Mouse (Mus musculus) hindbrain, embryonic 10.5 days (tissue): ENCODE measurements at regions not wholly inside any gene's neighbourhood (a gene's known extent, or its start where the extent isn't known, plus 50 kb on each side); places are given as distances from the start of the nearest gene placed in this dataset.
A peak's percentile ranks its signal among the peaks of the same experiment; 100 is the strongest.

Source experiments
- DNase-seq: peaks from one replicate; pipeline ENCODE4 v3.0.0-alpha.2; 2017; ENCODE audit warnings: low spot score
- H3K27ac ChIP-seq: fragments of 300-500 bp; sonication (generic); 2 replicates; pipeline ENCODE4 v1.5.1; 2016; ENCODE audit warnings: mild to moderate bottlenecking, moderate library complexity
- H3K27me3 ChIP-seq: fragments of 300-500 bp; sonication (generic); 2 replicates; pipeline ENCODE4 v1.6.1; 2016; ENCODE audit warnings: mild to moderate bottlenecking; ENCODE audit not compliant: poor library complexity, insufficient read depth, severe bottlenecking
- H3K36me3 ChIP-seq: fragments of 300-500 bp; sonication (generic); 2 replicates; pipeline ENCODE4 v1.6.1; 2016; ENCODE audit warnings: mild to moderate bottlenecking, moderate library complexity
- H3K4me1 ChIP-seq: fragments of 300-500 bp; sonication (generic); replicated peaks from 2 replicates; pipeline ENCODE4 v1.6.1; 2016; ENCODE audit warnings: mild to moderate bottlenecking
- H3K4me3 ChIP-seq: fragments of 300-500 bp; sonication (generic); 2 replicates; pipeline ENCODE4 v1.5.1; 2016; ENCODE audit warnings: mild to moderate bottlenecking, moderate library complexity
- H3K9me3 ChIP-seq: fragments of 300-500 bp; sonication (generic); 2 replicates; pipeline ENCODE4 v1.6.1; 2016; ENCODE audit warnings: mild to moderate bottlenecking, moderate library complexity
- WGBS: fragments of 180-500 bp; shearing (Covaris S2); methylation state at CpG from one replicate; pipeline ENCODE4 v1.1.7; 2016; 5-methylcytosine and 5-hydroxymethylcytosine counted together

DNA sequence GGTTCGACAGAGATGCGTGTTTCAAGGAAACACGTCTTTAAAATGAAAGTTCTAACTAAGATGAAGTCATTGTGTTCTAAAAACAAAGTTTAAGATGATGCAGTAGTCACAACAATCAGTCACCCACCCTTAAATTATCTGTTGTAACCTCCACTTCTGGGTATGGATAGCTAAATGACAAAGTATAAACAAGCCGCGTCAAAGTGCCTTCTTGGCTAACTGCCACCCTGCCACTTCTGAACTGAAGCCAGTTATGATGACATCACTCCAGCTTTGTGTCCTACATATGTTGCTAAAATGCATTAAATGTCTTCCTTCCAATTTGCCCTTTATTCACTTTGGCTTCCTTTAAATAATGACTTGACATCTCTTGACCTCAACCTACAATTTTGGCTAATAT is 165.8 kb upstream of the Cxadr start:
- no peak overlapping the region for H3K27ac ChIP-seq
- H3K27me3 ChIP-seq = no peaks in the 10 kb centered on the region
- no peak for DNase-seq
- no peaks in the 10 kb centered on the region for H3K36me3 ChIP-seq
- 96% methylated on average over 5 of the region's 5 CpGs for WGBS
- no peak overlapping the region for H3K4me3 ChIP-seq
- no peaks in the 10 kb centered on the region for H3K9me3 ChIP-seq
- H3K4me1 ChIP-seq = no peaks in the 10 kb centered on the region

GRCm38 (mm10) chr16:78134531-78134930 is 166.8 kb upstream of the Cxadr start:
- no peaks in the 10 kb centered on the region for H3K27me3 ChIP-seq
- DNase-seq = no peak
- H3K27ac ChIP-seq = no peak overlapping the region
- H3K4me3 ChIP-seq = no peak overlapping the region
- H3K4me1 ChIP-seq = no peaks in the 10 kb centered on the region
- no peaks in the 10 kb centered on the region for H3K9me3 ChIP-seq
- no peaks in the 10 kb centered on the region for H3K36me3 ChIP-seq
- 88% methylated on average over 7 of the region's 7 CpGs for WGBS

DNA sequence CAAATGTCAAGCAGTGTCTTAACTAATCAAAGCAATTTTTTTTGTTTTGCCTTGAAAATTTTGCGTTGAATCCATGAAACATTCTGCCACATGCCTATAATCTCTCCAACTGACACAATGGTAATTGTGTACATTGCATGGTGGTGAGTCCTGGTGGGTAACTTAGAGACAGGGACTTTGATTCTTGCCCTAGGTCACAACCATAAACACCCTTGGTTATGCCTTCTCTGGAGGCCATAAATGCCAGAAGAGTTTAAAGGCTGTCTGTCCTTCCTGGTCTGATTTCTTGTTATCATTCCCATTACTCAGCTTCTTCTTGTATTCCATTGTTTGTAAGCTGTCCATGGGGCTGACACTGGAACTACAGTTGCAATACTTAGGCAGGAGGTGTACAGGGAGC is 179.6 kb upstream of the Cxadr start:
- Histone ChIP-seq H3K36me3 (no peaks in the 10 kb centered on the region), H3K27ac (no peak overlapping the region), H3K4me3 (no peak overlapping the region), H3K9me3 (no peaks in the 10 kb centered on the region), H3K4me1 (no peaks in the 10 kb centered on the region), H3K27me3 (no peaks in the 10 kb centered on the region)
- 77% methylated on average over 1 of the region's 1 CpGs for WGBS
- no peak for DNase-seq

DNA sequence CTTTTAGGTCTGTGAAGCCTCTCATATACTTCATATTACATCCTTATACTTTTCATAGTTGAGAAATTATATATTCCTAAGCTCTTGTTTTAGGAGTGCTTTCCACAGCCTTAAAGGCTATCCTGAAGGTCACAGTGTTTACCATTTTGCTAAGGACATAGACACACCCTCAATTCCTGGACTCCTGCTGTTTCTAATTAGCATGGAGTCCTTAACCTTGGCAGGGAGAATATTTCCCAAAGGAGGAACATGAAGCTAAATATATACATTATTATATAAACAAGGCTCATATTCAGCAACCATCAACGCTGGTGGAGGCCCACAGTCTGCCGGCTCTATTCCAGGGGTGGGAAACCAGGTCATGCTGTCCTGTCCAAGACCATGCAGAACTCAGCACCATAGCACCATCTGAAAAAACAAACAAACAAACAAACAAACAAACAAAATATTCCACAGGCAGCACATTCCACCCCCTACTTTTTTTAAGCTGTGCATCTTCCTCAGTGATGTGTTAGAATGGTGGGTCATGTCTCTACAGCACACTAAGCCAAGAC is 180.9 kb upstream of the Cxadr start:
- H3K36me3 ChIP-seq = no peaks in the 10 kb centered on the region

GRCm38 (mm10) chr16:78104246-78104645 is 197.0 kb upstream of the Cxadr start:
- Histone ChIP-seq H3K4me1 (peaks cover 8% of the 10 kb centered on the region), H3K27ac (no peak overlapping the region), H3K9me3 (no peaks in the 10 kb centered on the region), H3K27me3 (no peaks in the 10 kb centered on the region), H3K36me3 (no peaks in the 10 kb centered on the region), H3K4me3 (no peak overlapping the region)
- DNase-seq = no peak

More for the DNA sequence above, 180.9 kb upstream of the Cxadr start:
- no peaks in the 10 kb centered on the region for H3K27me3 ChIP-seq
- no peaks in the 10 kb centered on the region for H3K4me1 ChIP-seq
- no peak overlapping the region for H3K4me3 ChIP-seq
- DNase-seq = no peak
- H3K27ac ChIP-seq = no peak overlapping the region
- no peaks in the 10 kb centered on the region for H3K9me3 ChIP-seq
- WGBS = 92% methylated on average over 2 of the region's 2 CpGs

DNA sequence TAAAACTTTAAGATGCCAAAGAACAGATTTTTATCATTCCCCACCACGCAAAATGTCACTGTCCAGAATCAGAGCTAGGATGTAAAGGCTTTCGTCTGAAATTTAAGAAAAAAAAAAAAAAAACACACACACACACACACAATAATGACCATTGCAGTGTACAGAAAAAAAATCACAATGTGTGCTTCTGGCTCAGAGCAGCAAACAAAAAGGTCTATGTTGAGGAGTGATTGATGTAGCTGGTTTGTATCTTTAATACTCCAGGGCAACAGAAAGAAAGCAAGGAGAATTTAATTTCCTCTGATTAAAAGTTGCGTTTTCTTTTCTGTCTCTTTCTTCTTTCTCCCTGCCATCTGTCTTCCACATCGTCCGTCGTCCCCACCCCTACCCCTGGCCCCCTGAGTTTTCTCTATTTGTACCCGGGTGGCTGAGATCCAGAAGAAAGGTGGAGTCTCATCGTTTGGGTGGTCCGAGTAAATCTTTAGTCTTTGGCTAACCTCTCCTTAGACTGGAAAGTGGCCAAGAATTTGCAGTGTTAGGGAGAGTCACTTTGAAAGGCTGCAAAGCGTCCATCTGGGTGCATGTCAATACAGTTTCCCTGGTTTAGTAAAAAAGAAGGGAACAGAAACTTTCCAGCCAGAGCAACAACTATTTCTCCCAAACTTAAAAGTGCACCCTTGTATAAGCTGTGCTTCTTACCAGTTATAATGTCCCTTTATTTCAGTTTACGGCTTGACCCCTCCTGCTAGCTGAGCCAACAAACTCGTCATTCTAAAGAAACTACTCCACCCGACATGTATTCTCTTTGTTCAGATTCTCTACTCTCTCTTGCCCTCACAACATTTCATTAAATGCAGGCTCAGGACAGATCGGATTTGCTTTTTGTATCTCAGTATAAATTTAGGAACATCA is 199.6 kb upstream of the Cxadr start:
- Histone ChIP-seq H3K36me3 (no peaks in the 10 kb centered on the region), H3K27me3 (no peaks in the 10 kb centered on the region), H3K9me3 (no peaks in the 10 kb centered on the region), H3K4me3 (0 out of 2 replicates have a peak overlapping the region, but pooled peaks have one; percentile 16), H3K27ac (peak overlapping the region; percentile 59; the same call in 1 of the 2 replicates), H3K4me1 (peaks cover 8% of the 10 kb centered on the region)
- WGBS = 42% methylated on average over 14 of the region's 14 CpGs
- DNase-seq = peak; percentile 10

DNA sequence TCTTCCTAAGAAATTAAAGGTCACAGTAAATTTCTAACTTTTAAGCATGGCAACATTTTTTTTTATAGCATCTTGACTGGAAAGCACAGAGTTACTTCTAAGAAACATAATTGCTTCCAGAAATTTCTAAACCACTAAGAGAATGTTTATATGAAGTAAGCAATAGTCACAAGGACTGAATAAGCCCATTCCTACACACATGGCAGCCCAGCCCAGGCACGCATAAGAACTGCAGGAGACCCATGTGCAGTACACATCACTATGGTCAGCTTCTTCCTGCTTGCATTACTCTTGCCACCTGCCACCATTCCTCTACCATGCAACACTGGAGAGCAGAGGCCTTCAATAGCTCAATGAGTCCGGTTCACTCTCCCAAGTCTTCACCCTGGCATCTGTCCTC is 201.4 kb upstream of the Cxadr start:
- H3K4me1 ChIP-seq = peaks cover 8% of the 10 kb centered on the region
- 90% methylated on average over 2 of the region's 2 CpGs for WGBS
- H3K36me3 ChIP-seq = no peaks in the 10 kb centered on the region

DNA sequence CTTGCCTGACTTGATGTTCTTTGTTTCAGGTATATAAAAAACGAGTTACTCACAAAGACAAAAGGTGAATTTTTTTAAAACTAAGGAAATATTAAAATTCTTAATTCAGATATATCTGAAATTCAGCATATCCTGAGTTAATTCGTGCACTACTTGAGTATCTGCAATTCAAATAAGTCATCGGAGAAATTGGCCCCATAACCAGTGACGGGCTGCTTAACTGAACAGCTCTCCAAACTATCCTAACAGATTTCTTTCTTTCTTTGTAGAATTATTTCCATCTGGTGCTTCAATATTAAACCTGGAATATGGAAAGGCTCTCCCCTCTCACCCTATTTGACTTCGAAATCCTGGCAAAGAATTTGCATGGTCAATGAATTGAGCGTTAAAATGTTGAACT is 202.2 kb upstream of the Cxadr start:
- 85% methylated on average over 6 of the region's 6 CpGs for WGBS
- H3K27ac ChIP-seq = no peak overlapping the region

More for the DNA sequence above, 201.4 kb upstream of the Cxadr start:
- no peak overlapping the region for H3K4me3 ChIP-seq
- no peaks in the 10 kb centered on the region for H3K9me3 ChIP-seq
- no peak for DNase-seq
- H3K27ac ChIP-seq = no peak overlapping the region
- no peaks in the 10 kb centered on the region for H3K27me3 ChIP-seq

GRCm38 (mm10) chr16:78098555-78098954 is 202.7 kb upstream of the Cxadr start:
- Histone ChIP-seq H3K27me3 (no peaks in the 10 kb centered on the region), H3K27ac (no peak overlapping the region), H3K9me3 (no peaks in the 10 kb centered on the region), H3K4me3 (no peak overlapping the region), H3K36me3 (no peaks in the 10 kb centered on the region), H3K4me1 (peaks cover 8% of the 10 kb centered on the region)
- no peak for DNase-seq
- 84% methylated on average over 6 of the region's 6 CpGs for WGBS

More for the DNA sequence above, 202.2 kb upstream of the Cxadr start:
- DNase-seq = no peak
- no peaks in the 10 kb centered on the region for H3K36me3 ChIP-seq
- no peaks in the 10 kb centered on the region for H3K9me3 ChIP-seq
- H3K4me1 ChIP-seq = peaks cover 8% of the 10 kb centered on the region
- no peak overlapping the region for H3K4me3 ChIP-seq
- H3K27me3 ChIP-seq = no peaks in the 10 kb centered on the region

DNA sequence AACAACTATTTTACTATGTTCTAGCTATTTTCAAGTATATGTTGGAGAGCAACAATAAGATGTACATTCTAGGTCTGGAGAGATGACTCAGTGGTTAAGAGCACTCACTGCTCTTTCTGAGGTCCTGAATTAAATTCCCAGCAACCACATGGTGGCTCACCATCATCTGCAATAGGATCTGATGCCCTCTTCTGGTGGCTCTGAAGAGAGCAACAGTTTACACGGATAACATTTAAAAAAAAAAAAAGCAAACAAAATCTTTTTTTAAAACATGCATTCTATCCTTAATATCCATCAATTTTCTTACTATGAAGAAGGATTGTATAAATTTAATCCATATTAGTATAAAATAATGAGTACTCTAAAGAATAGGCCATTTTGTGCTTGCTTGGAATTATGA is 204.7 kb upstream of the Cxadr start:
- Histone ChIP-seq H3K4me1 (peaks cover 2% of the 10 kb centered on the region), H3K36me3 (no peaks in the 10 kb centered on the region), H3K4me3 (no peak overlapping the region), H3K27ac (no peak overlapping the region), H3K27me3 (no peaks in the 10 kb centered on the region), H3K9me3 (no peaks in the 10 kb centered on the region)
- no peak for DNase-seq
- 56% methylated on average over 1 of the region's 1 CpGs for WGBS

DNA sequence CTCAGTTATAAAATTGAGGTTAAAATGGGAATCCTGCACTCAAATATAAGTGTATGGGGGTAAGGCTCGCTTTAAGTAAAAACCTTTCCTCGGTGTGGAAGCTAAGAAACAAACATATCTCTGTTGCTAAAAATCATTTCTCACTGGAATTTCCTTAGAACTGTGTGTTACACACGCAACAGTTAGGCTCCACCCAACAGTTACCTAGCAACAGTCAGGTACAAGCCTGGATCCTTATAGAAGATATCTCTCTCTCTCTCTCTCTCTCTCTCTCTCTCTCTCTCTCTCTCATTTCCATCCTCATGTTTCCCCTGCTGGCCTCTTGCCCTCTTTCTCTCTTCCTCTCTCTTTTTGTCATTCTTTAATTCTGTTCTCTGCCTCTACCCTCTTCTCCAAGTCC is 211.1 kb upstream of the Cxadr start:
- H3K27ac ChIP-seq = no peak overlapping the region
- no peak for DNase-seq
- no peaks in the 10 kb centered on the region for H3K36me3 ChIP-seq
- H3K9me3 ChIP-seq = no peaks in the 10 kb centered on the region
- 0 out of 2 replicates have a peak, but pooled peaks cover 4% of the 10 kb centered on the region for H3K4me1 ChIP-seq
- 84% methylated on average over 3 of the region's 3 CpGs for WGBS
- no peaks in the 10 kb centered on the region for H3K27me3 ChIP-seq
- H3K4me3 ChIP-seq = no peak overlapping the region

DNA sequence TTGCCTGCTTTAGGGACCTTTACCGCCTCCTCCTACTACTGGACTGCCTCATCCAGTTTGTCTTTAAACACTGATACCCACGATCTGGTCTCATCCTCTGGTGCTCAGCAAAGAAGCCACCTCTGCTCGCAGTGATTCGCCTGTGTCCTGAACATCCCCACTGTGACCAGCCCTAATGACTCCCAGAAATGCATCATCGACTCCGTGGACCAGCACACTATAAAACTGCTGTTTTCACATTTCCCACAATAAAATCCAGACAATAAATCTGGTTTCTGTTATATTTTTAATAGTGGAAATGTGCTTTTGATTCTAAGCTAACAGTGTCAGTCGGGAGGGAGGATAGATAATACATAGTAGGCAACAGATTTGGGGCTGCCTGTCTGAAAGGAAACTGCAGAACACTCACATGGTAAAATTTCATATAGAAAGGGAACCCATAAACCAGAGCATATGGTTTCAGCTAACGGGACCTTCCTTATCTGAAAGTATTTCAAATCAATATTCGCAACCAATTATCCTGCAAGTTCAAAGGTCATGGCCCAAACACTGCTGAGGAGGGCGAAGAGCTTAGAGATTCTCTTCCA is 233.7 kb upstream of the Cxadr start:
- Histone ChIP-seq H3K36me3 (no peaks in the 10 kb centered on the region), H3K27me3 (no peaks in the 10 kb centered on the region), H3K27ac (no peak overlapping the region), H3K9me3 (no peaks in the 10 kb centered on the region), H3K4me3 (no peak overlapping the region), H3K4me1 (no peaks in the 10 kb centered on the region)
- no peak for DNase-seq
- 83% methylated on average over 10 of the region's 10 CpGs for WGBS

GRCm38 (mm10) chr16:78060516-78060915 is 240.8 kb upstream of the Cxadr start:
- no peak for DNase-seq
- 93% methylated on average over 6 of the region's 6 CpGs for WGBS
- Histone ChIP-seq H3K4me1 (no peaks in the 10 kb centered on the region), H3K27ac (no peak overlapping the region), H3K9me3 (no peaks in the 10 kb centered on the region), H3K4me3 (no peak overlapping the region), H3K36me3 (no peaks in the 10 kb centered on the region), H3K27me3 (no peaks in the 10 kb centered on the region)
